Mouse (Mus musculus) spleen, embryonic (tissue): ENCODE data around the gene Hsdl2.

Source experiments
- CTCF ChIA-PET: fragments of 350-600 bp; sonication (Branson Sonifier 250); formaldehyde crosslinking; loops from one replicate; lab custom pipeline; 2022; lab: Charles Lee

The Hsdl2 gene

DNA sequence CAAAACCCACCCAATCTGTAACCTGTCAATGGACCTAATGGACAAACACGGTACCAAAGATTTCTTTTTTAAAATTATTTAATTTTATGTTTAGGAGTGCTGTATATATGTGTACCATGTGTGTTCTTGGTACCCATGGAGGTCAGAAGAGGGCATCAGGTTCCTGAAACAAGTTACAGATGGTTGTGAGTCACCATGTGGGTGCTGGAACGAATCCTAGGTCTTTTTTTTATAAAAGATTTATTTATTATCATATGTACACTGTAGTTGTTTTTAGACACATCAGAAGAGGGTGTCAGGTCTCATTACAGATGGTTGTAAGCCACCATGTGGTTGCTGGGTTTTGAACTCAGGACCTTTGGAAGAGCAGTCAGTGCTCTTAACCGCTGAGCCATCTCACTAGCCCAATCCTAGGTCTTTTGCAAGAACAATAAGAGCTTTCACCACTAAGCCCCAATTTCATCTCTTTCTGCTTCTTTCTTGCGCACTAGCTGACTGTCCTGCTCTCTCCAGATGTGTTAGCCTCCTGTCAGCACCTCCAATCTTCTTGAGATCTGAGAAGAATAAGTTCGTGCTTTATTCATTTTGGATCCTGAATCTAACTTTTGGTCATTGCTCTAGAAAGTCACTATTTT is 38.4 kb downstream of the Hsdl2 start:
- CTCF ChIA-PET = no interaction called here

DNA sequence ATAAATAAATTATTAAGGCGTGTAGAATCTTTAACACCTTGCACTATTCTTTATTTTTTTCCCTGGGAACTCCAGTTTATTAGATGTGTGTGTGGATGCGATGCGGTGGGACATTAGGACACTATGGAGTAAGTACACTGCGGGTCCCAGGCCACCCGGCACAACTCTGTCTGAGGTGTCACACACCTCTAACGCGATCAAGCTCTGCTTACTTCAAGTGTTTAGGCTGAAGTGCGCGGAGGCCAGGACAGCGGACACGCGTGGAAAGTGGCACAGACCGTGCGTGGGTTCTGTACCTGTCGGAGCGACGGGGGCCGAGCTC is 44.3 kb downstream of the Hsdl2 start:
- CTCF ChIA-PET = interaction anchor here (0.5 kb wide), 1 partner anchor 643 kb away, joined by 3 read pairs; no protein-coding TSS in a partner anchor

DNA sequence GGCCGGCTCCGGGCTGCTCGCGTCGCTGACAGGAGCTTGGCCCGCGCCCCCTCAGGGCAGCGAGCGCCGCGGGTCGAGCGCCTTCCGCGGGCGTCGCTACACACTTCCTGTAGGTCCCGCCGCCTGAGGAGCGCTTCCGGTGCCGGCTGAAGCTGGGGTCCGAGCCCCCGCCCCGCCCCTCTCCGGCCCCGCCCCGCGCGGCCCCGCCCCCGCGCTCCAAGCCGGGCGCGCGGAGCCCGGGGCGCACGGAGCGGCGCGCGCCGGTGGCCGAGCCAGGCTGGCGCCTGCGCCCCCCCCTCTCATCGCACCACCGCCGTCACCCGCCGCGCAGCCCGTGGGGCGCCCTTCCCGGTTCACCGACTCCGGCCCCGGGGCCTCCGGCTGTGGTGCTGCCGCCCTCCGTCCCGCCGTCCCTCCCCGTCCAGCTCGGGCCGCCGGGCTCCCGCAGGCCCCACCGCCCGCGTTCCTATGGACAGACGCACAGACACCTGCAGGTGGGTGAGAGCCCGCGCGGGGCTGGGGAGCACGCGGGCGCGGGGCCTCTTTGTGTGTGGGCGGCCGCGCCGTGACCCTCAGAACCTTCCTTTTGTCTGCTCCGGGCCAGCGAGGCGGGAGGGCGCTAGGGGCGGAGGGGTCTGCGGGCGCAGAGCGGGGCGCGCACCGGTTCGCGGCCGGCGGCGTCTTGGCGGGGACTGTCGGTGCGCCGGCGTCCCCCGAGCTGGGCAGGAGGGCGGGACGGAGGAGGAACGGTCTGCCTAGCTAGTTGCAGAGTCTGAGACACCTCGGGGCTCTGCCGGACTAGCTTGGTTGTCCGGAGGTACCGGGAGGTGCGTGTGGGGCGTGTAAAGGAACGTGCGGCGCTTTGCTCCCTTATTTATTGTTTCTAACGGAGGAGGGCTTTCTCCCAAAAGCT is 44.9 kb downstream of the Hsdl2 start, which contains the start of gene E130308A19Rik:
E130308A19Rik (plus strand) TSS at position 214 of the 913 bp plus-strand sequence.
- CTCF ChIA-PET = interaction anchor here (0.5 to 0.7 kb wide), 4 partner anchors 95 to 644 kb away, joined by 3 to 6 read pairs (median 3); no protein-coding TSS in a partner anchor

DNA sequence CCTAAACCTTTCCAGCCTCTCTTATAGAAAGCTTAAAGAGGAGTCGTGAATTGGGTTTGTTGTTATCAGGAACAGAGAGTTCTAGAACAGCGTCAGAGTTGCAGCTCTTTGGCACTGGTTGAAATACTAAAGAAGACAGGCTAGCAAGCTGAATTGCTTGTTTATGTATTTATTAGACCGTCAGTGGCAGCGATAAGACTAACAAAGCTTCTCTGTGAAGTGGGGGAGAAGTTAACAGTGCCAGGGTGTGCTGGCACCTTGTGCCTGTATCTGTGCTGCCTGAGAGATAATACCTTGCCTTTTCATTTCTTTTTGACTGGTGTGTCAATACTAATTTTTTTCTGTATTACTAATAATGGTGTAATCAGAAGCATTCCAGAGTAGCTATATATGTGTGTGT is 46.9 kb downstream of the Hsdl2 start:
- CTCF ChIA-PET = interaction anchor here (0.7 kb wide), 1 partner anchor 126 kb away, joined by 7 read pairs; no protein-coding TSS in a partner anchor

DNA sequence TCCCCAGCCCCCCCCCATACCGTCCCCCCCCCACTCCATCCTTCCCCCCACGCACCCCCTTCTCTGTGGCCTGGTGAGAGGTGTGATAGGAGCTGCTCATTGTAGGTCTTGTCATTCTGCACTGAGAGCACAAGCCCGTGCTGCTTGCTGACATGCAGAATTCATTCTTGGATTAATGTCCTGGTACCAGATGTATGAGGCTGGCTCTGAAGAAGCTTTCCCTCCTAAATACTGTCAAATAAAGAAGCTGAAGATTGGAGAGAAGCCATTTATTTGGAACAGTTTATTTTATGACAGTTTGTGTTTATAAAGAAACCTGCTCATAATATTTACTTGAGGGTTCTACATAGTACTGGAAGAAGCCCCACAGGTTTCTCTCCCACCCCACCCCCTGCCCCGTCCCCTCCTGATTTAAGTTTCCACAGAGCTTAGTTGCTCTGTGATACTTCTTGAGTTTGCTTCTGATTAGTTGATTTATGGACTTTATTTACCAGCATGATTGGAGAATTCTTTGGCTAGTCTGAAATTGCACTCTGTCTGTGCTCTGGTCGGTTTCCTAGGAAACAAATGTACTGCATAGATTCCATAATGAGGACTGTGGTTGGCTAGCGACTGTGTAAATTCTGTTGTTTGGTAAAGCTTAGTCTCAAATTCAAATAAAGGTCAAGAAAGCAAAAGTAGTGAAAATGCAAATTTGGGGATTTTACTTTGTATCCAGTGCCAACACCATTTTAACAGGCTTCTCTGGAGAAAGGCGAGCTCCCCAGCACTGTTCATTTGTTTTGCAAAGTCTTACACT is 47.9 kb downstream of the Hsdl2 start:
- CTCF ChIA-PET = interaction anchor here (0.7 kb wide), 1 partner anchor 453 kb away, joined by 5 read pairs; no protein-coding TSS in a partner anchor

DNA sequence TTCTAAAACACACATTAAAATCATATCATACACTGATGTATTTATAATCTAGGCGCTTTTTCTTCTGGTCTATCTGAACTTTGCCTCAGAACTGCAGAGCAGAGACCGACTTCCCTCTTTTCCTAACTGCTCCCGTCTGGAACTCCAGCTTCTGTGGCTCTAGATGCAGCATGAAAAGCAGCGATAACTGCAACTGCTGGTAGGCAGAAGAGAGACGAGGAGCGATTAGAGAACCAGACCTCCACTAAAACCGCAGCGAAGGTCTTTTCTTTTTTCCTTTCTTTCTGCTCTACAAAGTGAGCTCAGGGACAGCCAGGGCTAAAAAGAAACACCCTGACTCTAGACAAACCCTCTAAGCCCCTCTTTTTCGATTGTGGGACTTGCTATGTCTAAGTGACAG is 48.8 kb downstream of the Hsdl2 start:
- CTCF ChIA-PET = no interaction called here

DNA sequence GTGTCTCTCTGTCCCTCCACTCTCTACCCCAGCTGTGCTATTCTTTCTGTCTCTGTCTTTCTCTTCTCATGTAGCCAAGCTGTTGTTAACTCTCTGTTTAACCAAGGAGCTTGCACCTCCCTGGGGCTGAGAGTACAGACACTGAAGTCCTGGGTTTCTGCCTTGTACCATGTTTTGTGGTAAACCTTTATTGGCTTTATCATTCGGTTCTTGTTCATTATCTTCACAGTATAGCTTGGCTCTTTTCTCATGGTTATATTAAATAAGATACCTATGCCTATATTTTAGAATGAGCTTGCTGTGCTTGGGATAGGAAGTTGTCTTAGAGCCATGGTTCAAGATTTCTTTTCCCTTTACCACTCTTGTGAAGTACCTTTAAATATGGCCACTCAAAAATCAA is 53.2 kb downstream of the Hsdl2 start:
- CTCF ChIA-PET = no interaction called here

DNA sequence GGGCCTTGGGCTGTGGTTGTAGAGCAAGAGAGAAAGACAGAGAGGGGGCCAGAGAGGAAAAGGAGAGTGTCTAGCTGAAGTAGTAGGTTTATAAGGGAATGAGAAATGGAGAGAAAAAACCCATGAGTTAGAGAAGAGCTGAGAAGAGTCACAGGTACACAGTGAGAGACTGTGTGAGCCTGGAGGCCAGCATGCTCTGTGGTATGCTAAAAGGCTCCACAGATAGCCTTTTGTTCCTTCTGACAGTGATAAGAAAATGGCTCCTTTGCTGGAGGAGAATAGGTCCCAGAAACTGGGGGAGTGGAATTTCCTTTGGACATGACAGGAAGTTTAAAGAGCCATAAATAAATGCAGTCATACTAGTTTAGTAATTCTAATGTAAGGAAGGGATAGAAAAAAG is 57.8 kb downstream of the Hsdl2 start:
- CTCF ChIA-PET = no interaction called here

DNA sequence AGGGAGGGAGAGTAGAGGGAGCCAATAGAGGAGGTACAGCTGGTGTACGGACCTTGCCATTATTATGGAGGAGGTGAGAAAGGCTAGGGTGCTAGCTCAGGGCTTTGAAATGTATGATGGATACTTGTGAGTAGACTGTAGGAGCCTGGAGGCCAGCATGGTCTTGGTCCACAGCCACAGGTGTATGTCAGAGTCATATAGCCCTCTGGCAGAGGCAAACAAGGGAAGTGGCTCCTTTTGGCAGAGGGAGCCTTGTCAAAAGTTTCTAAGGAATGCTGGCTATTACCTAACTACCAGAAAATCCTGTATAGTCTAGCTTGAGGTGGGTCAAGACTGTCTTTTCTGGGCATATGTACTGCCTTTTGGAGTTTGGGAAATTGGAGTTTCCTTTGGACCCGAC is 59.4 kb downstream of the Hsdl2 start:
- CTCF ChIA-PET = no interaction called here

DNA sequence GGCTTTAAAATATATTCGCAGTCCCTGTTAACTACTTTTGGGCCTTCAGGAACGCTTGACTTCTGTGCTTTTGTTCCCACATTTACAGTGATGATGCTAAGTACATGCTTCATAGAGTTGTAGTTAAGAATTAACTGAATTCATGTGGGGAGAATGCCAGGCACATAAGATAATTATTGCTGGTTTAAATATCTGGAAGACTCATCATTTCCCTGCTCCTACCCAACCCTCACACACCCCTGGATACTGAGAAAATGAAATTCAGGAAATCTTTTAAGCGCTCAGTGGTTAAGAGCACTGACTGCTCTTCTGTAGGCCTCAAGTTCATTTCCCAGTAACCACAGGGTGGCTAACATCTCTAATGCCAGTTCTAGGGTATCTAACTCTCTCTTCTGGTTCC is 60.7 kb downstream of the Hsdl2 start:
- CTCF ChIA-PET = no interaction called here

DNA sequence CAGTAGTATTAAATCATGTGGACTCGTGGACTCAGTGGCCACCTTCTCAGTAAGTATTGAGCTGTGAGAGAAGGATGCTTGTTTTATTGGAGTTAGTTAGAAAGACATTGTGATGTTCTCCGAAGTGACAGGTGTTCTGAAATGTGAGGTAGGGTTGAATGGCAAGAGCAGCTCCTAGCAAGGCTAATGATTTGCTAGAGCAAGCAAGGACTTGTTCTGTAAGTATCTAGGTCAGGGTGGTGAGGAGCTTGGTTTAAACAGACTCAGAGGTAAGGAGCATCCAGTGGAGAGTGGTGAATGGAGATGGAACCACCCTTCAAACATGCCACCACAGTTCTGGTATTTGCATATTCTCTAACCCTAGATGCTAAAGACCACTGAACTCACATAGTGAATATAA is 61.3 kb downstream of the Hsdl2 start:
- CTCF ChIA-PET = no interaction called here

DNA sequence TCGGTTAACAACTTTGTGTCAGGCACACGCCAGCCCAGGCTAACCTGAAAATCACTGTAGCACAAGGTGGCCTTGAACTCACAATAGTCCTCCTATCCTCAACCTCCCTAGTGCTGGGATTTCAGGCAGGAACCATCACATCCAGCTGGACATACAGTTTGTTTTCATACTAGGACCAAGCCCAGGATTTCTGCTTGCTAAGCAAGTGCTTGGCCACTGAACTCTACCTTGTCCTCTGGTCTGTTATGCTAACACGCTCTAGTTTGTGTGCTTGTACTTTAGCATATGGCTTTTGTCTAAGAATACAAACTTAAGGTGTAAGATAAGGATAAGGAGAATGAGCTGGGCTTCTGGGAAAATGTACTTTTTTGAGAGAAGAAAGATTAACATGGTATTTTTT is 63.1 kb downstream of the Hsdl2 start:
- CTCF ChIA-PET = no interaction called here

DNA sequence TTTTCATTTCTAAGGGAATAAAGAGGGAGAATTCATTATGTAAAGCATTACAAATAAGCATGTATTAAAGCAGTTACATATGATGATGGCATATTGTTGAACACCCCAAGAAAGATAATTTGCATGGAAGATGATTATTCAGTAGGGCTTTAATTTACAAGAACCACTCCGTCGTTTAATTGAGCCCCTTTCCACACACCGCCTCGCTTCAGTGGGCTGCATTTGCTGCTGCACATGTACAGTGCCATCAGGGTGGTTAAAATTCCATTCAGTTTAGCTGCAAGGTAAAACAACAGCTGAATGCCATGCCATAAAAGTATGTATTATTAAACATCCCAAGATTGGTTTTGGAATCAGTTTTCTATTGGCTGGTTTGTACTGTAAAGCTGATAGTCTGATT is 63.6 kb downstream of the Hsdl2 start:
- CTCF ChIA-PET = no interaction called here

DNA sequence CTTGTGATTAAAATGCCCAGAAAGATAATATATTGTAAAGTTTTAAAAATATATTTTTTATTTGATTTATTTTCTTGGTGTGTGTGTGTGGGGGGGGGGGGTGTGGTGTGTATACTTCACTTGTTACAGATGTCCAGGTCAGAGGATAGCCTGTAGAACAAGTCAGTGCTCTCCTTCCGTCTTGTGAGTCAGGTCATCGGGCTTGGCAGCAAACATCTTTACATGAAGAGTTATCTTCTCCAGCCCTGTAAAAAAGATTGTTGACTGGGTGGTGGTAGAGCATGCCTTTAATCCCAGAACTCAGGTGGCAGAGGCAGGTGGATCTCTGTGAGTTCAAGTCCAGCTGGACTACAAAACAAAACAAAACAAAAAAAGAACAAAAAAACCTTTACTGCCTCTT is 64.2 kb downstream of the Hsdl2 start:
- CTCF ChIA-PET = no interaction called here

DNA sequence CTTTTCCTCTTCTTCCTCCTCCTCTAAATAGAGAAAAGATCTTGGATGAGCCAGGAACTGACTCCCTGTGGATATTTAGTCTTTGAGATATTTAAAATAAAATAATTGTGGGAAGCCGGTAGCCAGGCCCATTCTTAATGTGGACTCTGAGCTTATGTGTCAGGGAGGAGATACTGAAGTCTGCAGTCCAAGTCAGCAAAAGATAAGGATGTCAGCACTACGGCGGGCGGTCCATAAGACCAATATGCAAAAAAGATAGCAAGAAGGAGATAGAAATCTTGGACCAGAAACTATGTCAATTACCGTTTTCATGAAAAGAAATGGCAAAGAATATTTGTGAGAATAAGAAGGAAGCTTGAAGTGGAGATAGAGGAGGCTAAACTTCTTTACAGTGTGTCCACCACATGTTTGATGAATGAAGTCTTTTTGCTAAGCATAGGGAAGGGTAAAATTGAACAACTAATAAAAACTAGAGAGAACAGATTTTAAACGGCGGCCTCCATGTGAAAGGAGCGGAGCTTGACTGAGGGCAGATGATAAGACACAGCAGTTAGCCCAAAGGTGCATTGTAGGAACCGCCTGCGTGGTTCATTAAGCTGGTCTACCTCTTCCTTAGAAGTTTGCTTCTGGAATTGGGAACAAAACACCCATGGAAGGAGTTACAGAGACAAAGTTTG is 64.8 kb downstream of the Hsdl2 start:
- CTCF ChIA-PET = interaction anchor here (0.7 kb wide), 1 partner anchor 137 kb away, joined by 16 read pairs; no protein-coding TSS in a partner anchor

DNA sequence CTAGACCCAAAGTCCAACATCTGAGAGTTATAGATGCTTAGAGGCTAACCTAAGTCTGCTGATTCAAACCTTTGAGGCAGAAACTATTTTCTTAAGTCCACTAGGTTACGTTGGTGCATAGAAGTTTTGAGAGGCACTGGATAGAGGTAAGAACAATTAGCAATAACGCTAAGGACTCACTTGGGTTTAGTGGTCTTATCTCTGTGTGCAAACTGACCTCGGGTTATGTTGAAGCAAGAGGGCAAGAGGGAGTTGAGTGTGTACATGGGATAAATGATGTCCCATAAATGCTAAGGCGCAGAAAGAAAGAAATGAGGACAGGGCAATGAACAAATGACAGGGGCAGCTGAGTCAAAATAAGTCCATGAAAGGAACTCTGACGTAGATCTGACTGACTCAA is 67.8 kb downstream of the Hsdl2 start:
- CTCF ChIA-PET = no interaction called here

DNA sequence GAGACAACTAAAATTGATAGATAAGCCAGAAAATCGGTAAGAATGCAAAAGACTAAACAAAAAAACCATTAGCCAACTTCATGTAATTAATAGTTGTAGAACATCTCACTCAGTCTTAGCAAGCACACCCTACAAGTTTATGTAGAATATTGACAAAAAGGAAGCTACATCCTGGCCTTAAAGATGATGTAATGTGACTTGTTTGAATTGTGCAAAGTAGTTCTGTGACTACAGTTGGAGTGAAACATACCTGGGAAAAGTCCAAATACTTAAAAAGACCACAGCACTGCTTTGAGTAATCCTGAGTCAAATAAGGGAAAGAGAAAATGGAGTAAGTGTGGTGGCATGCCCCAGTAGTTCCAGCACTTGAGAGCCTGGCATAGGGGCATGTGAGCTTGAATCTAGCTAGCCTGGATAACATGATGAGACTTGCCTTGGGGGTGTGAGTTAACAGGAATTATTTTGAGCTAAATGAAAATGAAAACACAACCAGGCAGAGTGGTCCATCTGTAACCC is 70.9 kb downstream of the Hsdl2 start:
- CTCF ChIA-PET = no interaction called here

DNA sequence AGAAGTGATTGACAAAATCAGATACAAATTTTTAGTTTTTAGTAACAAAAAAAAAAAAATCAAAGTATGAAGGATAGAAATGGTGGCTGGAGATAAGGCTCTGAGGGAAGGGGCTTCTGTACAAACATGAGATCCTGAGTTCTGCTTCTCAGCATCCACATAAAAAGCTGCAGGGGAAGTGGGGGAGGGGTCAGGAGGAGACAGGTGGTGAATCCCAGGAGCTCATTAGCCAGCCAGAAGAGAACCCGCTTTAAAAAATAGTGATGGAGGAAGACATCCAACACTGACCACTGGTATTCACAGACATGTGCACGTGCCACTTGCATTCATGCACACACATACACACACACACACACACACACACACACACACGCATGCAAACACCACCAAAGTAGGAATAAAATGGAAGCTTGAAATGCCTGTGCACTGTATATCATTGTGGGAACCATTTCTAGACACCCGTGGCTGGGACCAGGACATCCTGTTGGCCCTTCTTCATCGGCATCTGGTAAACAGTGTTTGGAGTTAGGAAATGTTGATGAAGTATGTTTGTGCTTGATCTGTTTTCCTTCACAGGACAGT is 74.8 kb downstream of the Hsdl2 start:
- CTCF ChIA-PET = no interaction called here

DNA sequence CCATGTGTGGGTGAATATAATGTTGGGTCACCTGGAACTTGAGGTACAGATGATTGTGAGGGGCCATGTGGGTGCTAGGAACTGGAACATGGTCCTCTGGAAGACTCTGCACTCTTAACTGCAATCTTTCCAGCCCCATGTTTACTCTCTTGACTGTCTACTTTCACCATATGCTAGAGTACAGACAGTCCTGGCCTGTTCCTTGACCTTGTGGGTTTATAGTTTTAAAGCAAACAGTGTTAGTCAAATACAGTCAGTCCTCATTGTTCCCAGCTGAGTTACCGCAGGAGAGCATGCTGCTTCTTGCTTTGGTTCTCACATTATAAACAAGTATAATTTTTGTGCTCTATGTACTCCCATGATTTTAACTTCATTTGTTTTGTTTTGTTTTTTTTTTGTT is 80.8 kb downstream of the Hsdl2 start:
- CTCF ChIA-PET = no interaction called here

DNA sequence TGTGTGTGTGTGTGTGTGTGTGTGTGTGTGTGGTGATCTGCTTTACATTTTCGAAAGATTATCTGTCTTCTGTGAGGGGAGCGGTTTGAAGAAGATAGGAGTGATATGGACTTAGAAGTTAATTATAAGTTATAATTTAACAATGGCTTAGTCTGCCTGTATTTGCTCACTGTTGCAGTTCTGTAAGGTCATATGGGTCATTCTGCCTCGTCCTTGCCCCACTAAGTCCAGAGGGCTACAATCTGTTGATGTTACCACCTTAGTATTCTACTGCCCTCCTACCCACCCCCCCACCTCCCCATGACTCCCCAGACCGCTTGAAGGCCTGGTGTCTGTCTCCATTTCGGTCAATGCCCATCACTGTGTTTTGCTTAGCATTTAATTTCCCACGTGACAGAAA is 82.1 kb downstream of the Hsdl2 start:
- CTCF ChIA-PET = no interaction called here
